Mouse (Mus musculus) gastrocnemius, postnatal 14 days (tissue): ENCODE measurements around the gene Lrrc28. TPM values are rescaled to one million over a fixed set of nuclear protein-coding genes. Genes with fewer than 3 reads are reported as not detected.

Source experiments
- DNase-seq: peaks from one replicate; pipeline ENCODE4 v3.0.0; 2021; ENCODE audit warnings: mixed read lengths
- intact Hi-C: fragments of 180-260 bp; cut with DNase I; formaldehyde crosslinking; loops from one replicate; pipeline ENCODE4 v1.15.1; 2025; ENCODE audit warnings: low total_unique reads
- total RNA-seq, 2 experiments: library from RNA; stranded (reverse); gene quantifications; 2 replicates each; pipeline ENCODE4 v1.2.3; 2021

The Lrrc28 gene
- total RNA-seq, 2 experiments from 2014 or later, result 13.4 to 16.3 TPM

- intact Hi-C loops, result no loop called here
- no peak for DNase-seq
Measured at GRCm38 (mm10) chr7:67648376-67648775, 3.3 kb upstream of the Lrrc28 start.

GRCm38 (mm10) chr7:67647277-67647676 lies 2.2 kb upstream of the Lrrc28 start, which contains the start of gene Ttc23:
TSS of gene Ttc23 (plus strand) at chr7:67647410.
- DNase-seq, result no peak
- intact Hi-C loops, result no loop called here

GRCm38 (mm10) chr7:67646131-67646530 lies 1.1 kb upstream of the Lrrc28 start:
- no peak for DNase-seq
- intact Hi-C loops, result no loop called here

- no peak for DNase-seq
- intact Hi-C loops, result no loop called here
Measured at GRCm38 (mm10) chr7:67645681-67646014, 580 bp upstream of the Lrrc28 start.

- DNase-seq, result no peak
- intact Hi-C loops, result no loop called here
Measured at GRCm38 (mm10) chr7:67644291-67644690, 777 bp downstream of the Lrrc28 start.

GRCm38 (mm10) chr7:67642955-67643354 lies 2.1 kb downstream of the Lrrc28 start:
- DNase-seq, result no peak
- intact Hi-C loops, result no loop called here

GRCm38 (mm10) chr7:67639006-67639405 lies 6.1 kb downstream of the Lrrc28 start:
- no peak for DNase-seq
- intact Hi-C loops, result loop anchor here (5.0 kb wide), 1 partner anchor 1952 kb away; no protein-coding TSS in a partner anchor

- no peak for DNase-seq
- intact Hi-C loops, result loop anchor here (5.0 kb wide), 1 partner anchor 1949 kb away; no protein-coding TSS in a partner anchor
Measured at GRCm38 (mm10) chr7:67636161-67636560, 8.9 kb downstream of the Lrrc28 start.

- intact Hi-C loops, result loop anchor here (5.0 kb wide), 1 partner anchor 417 kb away; no protein-coding TSS in a partner anchor
- no peak for DNase-seq
Measured at GRCm38 (mm10) chr7:67634210-67634609, 10.9 kb downstream of the Lrrc28 start.

GRCm38 (mm10) chr7:67632380-67632779 lies 12.7 kb downstream of the Lrrc28 start:
- intact Hi-C loops, result loop anchor here (5.0 kb wide), 1 partner anchor 415 kb away; no protein-coding TSS in a partner anchor
- no peak for DNase-seq

- peak; percentile 66 for DNase-seq
- intact Hi-C loops, result loop anchor here (5.0 kb wide), 1 partner anchor 414 kb away; no protein-coding TSS in a partner anchor
Measured at GRCm38 (mm10) chr7:67630817-67631216, 14.3 kb downstream of the Lrrc28 start.

GRCm38 (mm10) chr7:67629681-67630080 lies 15.4 kb downstream of the Lrrc28 start:
- intact Hi-C loops, result loop anchor here (5.0 to 10.0 kb wide), 5 partner anchors 115 to 795 kb away; partner anchors contain the start of gene Adamts17
- DNase-seq, result no peak

GRCm38 (mm10) chr7:67626671-67627070 lies 18.4 kb downstream of the Lrrc28 start:
- intact Hi-C loops, result loop anchor here (5.0 to 10.0 kb wide), 4 partner anchors 112 to 792 kb away; partner anchors contain the start of gene Adamts17
- DNase-seq, result no peak

GRCm38 (mm10) chr7:67622151-67622550 lies 22.9 kb downstream of the Lrrc28 start:
- intact Hi-C loops, result loop anchor here (10.0 kb wide), 3 partner anchors 107 to 787 kb away; partner anchors contain the start of gene Adamts17

GRCm38 (mm10) chr7:67619836-67620235 lies 25.2 kb downstream of the Lrrc28 start:
- no peak for DNase-seq
- intact Hi-C loops, result loop anchor here (10.0 kb wide), 3 partner anchors 105 to 785 kb away; partner anchors contain the start of gene Adamts17

More at GRCm38 (mm10) chr7:67622151-67622550, 22.9 kb downstream of the Lrrc28 start:
- no peak for DNase-seq

- intact Hi-C loops, result no loop called here
- DNase-seq, result no peak
Measured at GRCm38 (mm10) chr7:67618316-67618715, 26.8 kb downstream of the Lrrc28 start.

GRCm38 (mm10) chr7:67617646-67618045 lies 27.4 kb downstream of the Lrrc28 start:
- no peak for DNase-seq
- intact Hi-C loops, result no loop called here

GRCm38 (mm10) chr7:67616890-67617289 lies 28.2 kb downstream of the Lrrc28 start:
- intact Hi-C loops, result no loop called here
- DNase-seq, result no peak

GRCm38 (mm10) chr7:67614464-67614861 lies 30.6 kb downstream of the Lrrc28 start:
- no peak for DNase-seq
- intact Hi-C loops, result no loop called here

- intact Hi-C loops, result no loop called here
- peak; percentile 20 for DNase-seq
Measured at GRCm38 (mm10) chr7:67613795-67614463, 31.1 kb downstream of the Lrrc28 start.
